Mouse (Mus musculus): Measurements from ENCODE around the gene Hes7. TPM values are rescaled to one million over a fixed set of nuclear protein-coding genes. Genes with fewer than 3 reads are reported as not detected.
"Not testable (repeated sequence)": the region's sequence is repeated elsewhere in the genome, so short reads cannot be mapped to it uniquely, and the experiment has no call there.

Gene Hes7
- total and polyA plus RNA-seq, 2 experiments from 2014 or later, result 1.9 to 2.5 TPM

GRCm38 (mm10) chr11:69091566-69092385 lies 28.4 kb upstream of the Hes7 start:
- no peak overlapping the region for H3K27ac ChIP-seq
- DNase-seq (ENCODE audit: low spot score), result no peak
- WGBS, result 66% methylated on average over 7 of the region's 7 CpGs
- H3K27me3 ChIP-seq (ENCODE audit: insufficient read depth, low read length), result no peaks in the 10 kb centered on the region
- peaks cover 6% of the 10 kb centered on the region; the same call in 1 of the 2 replicates for H3K36me3 ChIP-seq (ENCODE audit: insufficient read depth, low read length)
- H3K4me1 ChIP-seq (ENCODE audit: insufficient read depth, low read length), result peaks cover 22% of the 10 kb centered on the region
- H3K4me3 ChIP-seq (ENCODE audit: low read length), result no peak overlapping the region
- no peak overlapping the region for H3K9ac ChIP-seq (replicated peaks; ENCODE audit: low read length)
- no peak for ATAC-seq
- no peak for TF ChIP-seq CTCF (IDR thresholded peaks at IDR 0.05; ENCODE audit: low read depth)
- H3K4me2 ChIP-seq (ENCODE audit: low read depth, low read length), result no peak overlapping the region
- no peaks in the 10 kb centered on the region for H3K9me3 ChIP-seq (ENCODE audit: low read length)

- 6% methylated on average over 3 of the region's 3 CpGs for WGBS
- TF ChIP-seq CTCF (IDR thresholded peaks at IDR 0.05; ENCODE audit: low read depth), result peak; percentile 87
- DNase-seq (ENCODE audit: low spot score) (peak; percentile 79), ATAC-seq (no peak)
- H3K4me3 ChIP-seq (ENCODE audit: low read length), result no peak overlapping the region
- H3K9ac ChIP-seq (replicated peaks; ENCODE audit: low read length), result no peak overlapping the region
- H3K27ac ChIP-seq, result peak overlapping the region; percentile 21; the same call in 1 of the 2 replicates
- H3K9me3 ChIP-seq (ENCODE audit: low read length), result no peaks in the 10 kb centered on the region
- H3K4me1 ChIP-seq (ENCODE audit: insufficient read depth, low read length), result peaks cover 22% of the 10 kb centered on the region
- H3K36me3 ChIP-seq (ENCODE audit: insufficient read depth, low read length), result peaks cover 6% of the 10 kb centered on the region; the same call in 1 of the 2 replicates
- H3K4me2 ChIP-seq (ENCODE audit: low read depth, low read length), result no peak overlapping the region
- H3K27me3 ChIP-seq (ENCODE audit: insufficient read depth, low read length), result no peaks in the 10 kb centered on the region
Observed at GRCm38 (mm10) chr11:69092386-69092751, 27.8 kb upstream of the Hes7 start.

- Histone ChIP-seq H3K27ac (peak overlapping the region; percentile 21; the same call in 1 of the 2 replicates), H3K4me2 (ENCODE audit: low read depth, low read length) (no peak overlapping the region), H3K9me3 (ENCODE audit: low read length) (no peaks in the 10 kb centered on the region), H3K27me3 (ENCODE audit: insufficient read depth, low read length) (no peaks in the 10 kb centered on the region), H3K4me1 (ENCODE audit: insufficient read depth, low read length) (peaks cover 28% of the 10 kb centered on the region), H3K36me3 (ENCODE audit: insufficient read depth, low read length) (peaks cover 6% of the 10 kb centered on the region; the same call in 1 of the 2 replicates), H3K9ac (replicated peaks; ENCODE audit: low read length) (no peak overlapping the region), H3K4me3 (ENCODE audit: low read length) (no peak overlapping the region)
- no peak for ATAC-seq
- WGBS, result 90% methylated on average over 4 of the region's 4 CpGs
- peak; percentile 11; the same call in 1 of the 2 replicates for TF ChIP-seq CTCF (IDR thresholded peaks at IDR 0.05; ENCODE audit: low read depth)
- no peak for DNase-seq (ENCODE audit: low spot score)
Observed at GRCm38 (mm10) chr11:69092871-69093270, 27.3 kb upstream of the Hes7 start.

DNA sequence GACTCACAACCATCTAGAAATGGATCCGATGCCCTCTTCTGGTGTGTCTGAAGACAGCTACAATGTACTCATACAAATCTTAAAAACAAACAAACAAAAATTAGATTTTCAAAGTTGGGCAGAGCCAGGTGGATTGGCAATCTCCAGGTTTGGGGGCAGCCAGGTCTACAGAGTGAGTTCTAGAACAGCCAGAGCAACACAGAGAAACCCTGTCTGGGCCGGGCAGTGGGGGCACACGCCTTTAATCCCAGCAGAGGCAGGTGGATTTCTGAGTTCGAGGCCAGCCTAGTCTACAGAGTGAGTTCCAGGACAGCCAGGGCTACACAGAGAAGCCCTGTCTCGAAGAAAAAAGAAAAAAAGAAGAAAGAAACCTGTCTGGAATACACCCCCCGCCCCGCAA lies 26.3 kb upstream of the Hes7 start:
- peaks cover 35% of the 10 kb centered on the region for H3K4me1 ChIP-seq (ENCODE audit: insufficient read depth, low read length)
- not testable (repeated sequence) for H3K27me3 ChIP-seq (ENCODE audit: insufficient read depth, low read length); H3K4me2 ChIP-seq (ENCODE audit: low read depth, low read length); H3K36me3 ChIP-seq (ENCODE audit: insufficient read depth, low read length); H3K4me3 ChIP-seq (ENCODE audit: low read length); H3K9me3 ChIP-seq (ENCODE audit: low read length); ATAC-seq; H3K9ac ChIP-seq (replicated peaks; ENCODE audit: low read length); DNase-seq (ENCODE audit: low spot score)
- H3K27ac ChIP-seq, result peak overlapping the region; percentile 92; the same call in 1 of the 2 replicates
- 90% methylated on average over 7 of the region's 7 CpGs for WGBS

DNA sequence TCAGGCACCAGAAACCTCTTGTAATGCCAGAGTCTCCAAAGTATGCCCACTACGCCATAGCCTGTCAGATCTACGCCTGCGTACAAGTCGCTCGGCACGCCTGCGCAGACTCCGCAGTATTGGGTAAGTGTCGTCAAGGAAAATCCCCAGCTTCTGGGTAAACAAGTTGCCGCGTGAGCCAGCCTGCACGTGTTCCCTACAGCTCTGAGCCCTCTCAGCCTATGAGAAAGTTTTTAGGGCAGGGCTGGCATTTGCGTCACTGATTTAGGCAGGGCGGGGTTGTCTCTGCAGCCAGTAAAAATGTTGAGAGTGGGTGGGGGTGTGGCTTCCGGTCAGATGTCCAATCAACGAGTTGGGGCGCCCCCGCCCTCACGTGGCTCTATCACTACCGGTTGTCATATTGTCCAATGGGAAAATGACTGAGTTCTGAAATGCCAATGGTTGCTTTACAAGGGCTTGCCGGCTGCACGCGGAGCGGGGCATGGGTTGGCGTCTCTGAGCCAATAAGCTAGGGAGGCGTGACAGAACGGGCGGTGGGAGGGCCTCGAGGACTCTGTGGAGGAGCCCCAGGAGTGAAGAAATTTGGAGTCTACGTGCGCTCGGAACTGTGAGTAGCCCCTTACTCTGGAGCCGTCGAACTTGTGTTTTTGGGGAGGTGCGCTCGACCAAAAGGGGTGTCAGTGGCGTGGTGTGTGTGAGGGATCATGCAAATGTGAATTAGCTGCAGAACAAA lies 25.3 kb upstream of the Hes7 start, which contains the start of gene Per1:
Gene Per1, plus strand, starts transcription at position 521 of the 733 bp plus-strand sequence.
- no peaks in the 10 kb centered on the region for H3K27me3 ChIP-seq (ENCODE audit: insufficient read depth, low read length)
- H3K4me2 ChIP-seq (ENCODE audit: low read depth, low read length), result peak within 1 kb of the TSS; percentile 98
- H3K4me1 ChIP-seq (ENCODE audit: insufficient read depth, low read length), result peaks cover 31% of the 10 kb centered on the region
- peak within 1 kb of the TSS; percentile 74 for H3K9ac ChIP-seq (replicated peaks; ENCODE audit: low read length)
- H3K9me3 ChIP-seq (ENCODE audit: low read length), result no peaks in the 10 kb centered on the region
- H3K36me3 ChIP-seq (ENCODE audit: insufficient read depth, low read length), result peaks cover 5% of the 10 kb centered on the region; the same call in 1 of the 2 replicates
- peak within 1 kb of the TSS; percentile 96 for H3K27ac ChIP-seq
- TF ChIP-seq CTCF (IDR thresholded peaks at IDR 0.05; ENCODE audit: low read depth), result no peak
- peak; percentile 95 for ATAC-seq
- WGBS, result under 1% methylated on average over 37 of the region's 37 CpGs
- H3K4me3 ChIP-seq (ENCODE audit: low read length), result peak within 1 kb of the TSS; percentile 56
- DNase-seq (ENCODE audit: low spot score), result peak; percentile 100

GRCm38 (mm10) chr11:69095511-69096231 lies 24.5 kb upstream of the Hes7 start:
- Histone ChIP-seq H3K36me3 (ENCODE audit: insufficient read depth, low read length) (peaks cover 3% of the 10 kb centered on the region; the same call in 1 of the 2 replicates), H3K9me3 (ENCODE audit: low read length) (no peaks in the 10 kb centered on the region), H3K4me2 (ENCODE audit: low read depth, low read length) (peak overlapping the region; percentile 98), H3K9ac (replicated peaks; ENCODE audit: low read length) (peak overlapping the region; percentile 74), H3K4me1 (ENCODE audit: insufficient read depth, low read length) (peaks cover 32% of the 10 kb centered on the region), H3K4me3 (ENCODE audit: low read length) (peak overlapping the region; percentile 56), H3K27me3 (ENCODE audit: insufficient read depth, low read length) (no peaks in the 10 kb centered on the region), H3K27ac (peak overlapping the region; percentile 96)
- DNase-seq (ENCODE audit: low spot score) (no peak), ATAC-seq (no peak)
- WGBS, result 2% methylated on average over 27 of the region's 27 CpGs
- no peak for TF ChIP-seq CTCF (IDR thresholded peaks at IDR 0.05; ENCODE audit: low read depth)
